In the genomic region with DNA sequence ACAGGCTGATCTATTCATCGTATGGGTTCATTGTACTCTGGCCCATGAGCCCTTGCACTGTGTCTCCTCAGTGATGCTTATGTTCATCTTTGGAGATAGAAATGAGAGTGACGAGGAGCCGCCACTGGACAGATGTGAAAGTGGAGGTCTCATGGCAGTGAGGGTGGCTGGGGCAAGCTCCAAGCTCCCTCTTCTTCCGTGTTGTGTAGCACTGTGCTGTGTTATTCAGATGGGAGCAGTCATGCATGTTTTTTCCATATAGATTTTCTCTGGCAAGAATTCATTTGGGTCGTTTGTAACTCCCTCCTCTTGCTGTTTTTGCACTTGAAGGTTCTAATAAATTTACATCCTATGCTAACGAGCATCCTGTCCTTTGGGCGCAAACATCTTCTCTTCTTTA, we compare ENCODE assay signal across 25 mouse cellular contexts. TPM values are rescaled to one million over a fixed set of nuclear protein-coding genes. Genes with fewer than 3 reads are reported as not detected.
A peak's percentile ranks its signal among the peaks of the same experiment; 100 is the strongest.
DNase-seq lines count a peak whose midpoint lies in the region; ATAC-seq and TF ChIP-seq lines count a peak whose summit lies in the region.
"Had no signal": no experiment of that assay in that cellular context is flagged by ENCODE, and none has a peak within 500 bp of the region (broad histone marks: within the 10 kb centered on the region; RNA-seq: fewer than 3 reads in every experiment).

No protein-coding gene starts in this region.

- ATAC-seq in hindbrain, embryonic 13.5 days (ENCODE audit: low FRiP score) = 0 out of 2 replicates have a peak, but pooled peaks have one; percentile 49
- no peak for ATAC-seq in hindbrain, embryonic 11.5 days (ENCODE audit: low FRiP score)
- ATAC-seq in midbrain, embryonic 12.5 days (ENCODE audit: low FRiP score, low read depth) = no peak
- no peak for ATAC-seq in midbrain, postnatal 0 days (ENCODE audit: low FRiP score)
- ATAC-seq: activated CD4-positive, CD25-positive, alpha-beta regulatory T cell, adult 4 months; forebrain, postnatal 0 days; Patski had no signal

- TF ChIP-seq CTCF in midbrain, postnatal 0 days (IDR thresholded peaks at IDR 0.05) = no peak

- H3K4me2 ChIP-seq in hindbrain, embryonic 13.5 days = peak overlapping the region; percentile 6; the same call in 1 of the 2 replicates
- no peak overlapping the region for H3K4me2 ChIP-seq in hindbrain, embryonic 11.5 days (replicated peaks; ENCODE audit: low read depth, low read length)
- no peak overlapping the region for H3K4me2 ChIP-seq in midbrain, embryonic 12.5 days (replicated peaks)
- H3K4me2 ChIP-seq in midbrain, postnatal 0 days (ENCODE audit: low read depth, low read length, poor library complexity, severe bottlenecking) = no peak overlapping the region
- H3K4me2 ChIP-seq: embryonic facial prominence, embryonic 12.5 days; forebrain, embryonic 12.5 days; heart, embryonic 11.5 days; heart, embryonic 15.5 days had no signal

- no peaks in the 10 kb centered on the region for H3K9me3 ChIP-seq in hindbrain, embryonic 13.5 days
- no peaks in the 10 kb centered on the region for H3K9me3 ChIP-seq in hindbrain, embryonic 11.5 days (ENCODE audit: control insufficient read depth, low read length)
- H3K9me3 ChIP-seq in midbrain, embryonic 12.5 days = no peaks in the 10 kb centered on the region
- H3K9me3 ChIP-seq in midbrain, postnatal 0 days (ENCODE audit: low read length) = no peaks in the 10 kb centered on the region
- H3K9me3 ChIP-seq: embryonic facial prominence, embryonic 12.5 days; forebrain, embryonic 12.5 days; heart, embryonic 15.5 days had no signal

- H3K27ac ChIP-seq in hindbrain, embryonic 13.5 days = peak overlapping the region; percentile 80
- no peak overlapping the region for H3K27ac ChIP-seq in hindbrain, embryonic 11.5 days (ENCODE audit: low read depth, low read length)
- H3K27ac ChIP-seq in midbrain, embryonic 12.5 days (replicated peaks) = 0 out of 2 replicates have a peak overlapping the region, but pooled peaks have one; percentile 25
- H3K27ac ChIP-seq in midbrain, postnatal 0 days (ENCODE audit: low read depth, low read length) = no peak overlapping the region
- H3K27ac ChIP-seq: embryonic facial prominence, embryonic 12.5 days; forebrain, embryonic 12.5 days; heart, adult 2 months; heart, embryonic 15.5 days had no signal

- no peak overlapping the region for H3K4me3 ChIP-seq in hindbrain, embryonic 13.5 days
- no peak overlapping the region for H3K4me3 ChIP-seq in hindbrain, embryonic 11.5 days (ENCODE audit: low read depth, low read length)
- no peak overlapping the region for H3K4me3 ChIP-seq in midbrain, embryonic 12.5 days
- no peak overlapping the region for H3K4me3 ChIP-seq in midbrain, postnatal 0 days (ENCODE audit: low read depth, low read length)
- H3K4me3 ChIP-seq: embryonic facial prominence, embryonic 12.5 days; forebrain, embryonic 12.5 days; heart, adult 2 months; heart, embryonic 15.5 days had no signal

- no peak overlapping the region for H3K9ac ChIP-seq in hindbrain, embryonic 13.5 days
- H3K9ac ChIP-seq in hindbrain, embryonic 11.5 days (ENCODE audit: low read depth, low read length) = no peak overlapping the region
- no peak overlapping the region for H3K9ac ChIP-seq in midbrain, embryonic 12.5 days (replicated peaks)
- no peak overlapping the region for H3K9ac ChIP-seq in midbrain, postnatal 0 days (replicated peaks; ENCODE audit: low read length, poor library complexity, severe bottlenecking)
- H3K9ac ChIP-seq: embryonic facial prominence, embryonic 12.5 days; forebrain, embryonic 12.5 days; forebrain, postnatal 0 days; heart, embryonic 15.5 days had no signal

- WGBS in hindbrain, embryonic 13.5 days = 49% methylated on average over 7 of the region's 7 CpGs
- WGBS in hindbrain, embryonic 11.5 days = 79% methylated on average over 7 of the region's 7 CpGs
- WGBS in midbrain, embryonic 12.5 days = 81% methylated on average over 7 of the region's 7 CpGs
- 77% methylated on average over 7 of the region's 7 CpGs for WGBS in midbrain, postnatal 0 days

- no peak for DNase-seq in hindbrain, embryonic 11.5 days (ENCODE audit: low spot score)
- DNase-seq in midbrain, postnatal 0 days (ENCODE audit: low spot score) = no peak
- DNase-seq in retina, embryonic 14.5 days (ENCODE audit: low spot score) = peak; percentile 26
- no peak for DNase-seq in retina, postnatal 1 day
- DNase-seq in left cerebral cortex, adult 9 months (ENCODE audit: low spot score in 2 of 2) = no peak
- DNase-seq: adrenal gland, postnatal 14 days; cerebellum, adult 11-12 months; cerebellum, adult 9-10 months; cerebellum, postnatal 25 days; forebrain, postnatal 0 days; gastrocnemius, postnatal 14 days; heart, adult 2 months; heart, postnatal 14 days had no signal

- H3K27me3 ChIP-seq in hindbrain, embryonic 13.5 days = 0 out of 2 replicates have a peak, but pooled peaks cover 4% of the 10 kb centered on the region
- H3K27me3 ChIP-seq in hindbrain, embryonic 11.5 days (ENCODE audit: control insufficient read depth, insufficient read depth, low read length) = no peaks in the 10 kb centered on the region
- H3K27me3 ChIP-seq in midbrain, embryonic 12.5 days = no peaks in the 10 kb centered on the region
- no peaks in the 10 kb centered on the region for H3K27me3 ChIP-seq in midbrain, postnatal 0 days (ENCODE audit: insufficient read depth, low read length)
- H3K27me3 ChIP-seq: embryonic facial prominence, embryonic 12.5 days; forebrain, embryonic 12.5 days; Patski had no signal

- no peaks in the 10 kb centered on the region for H3K36me3 ChIP-seq in hindbrain, embryonic 13.5 days
- no peaks in the 10 kb centered on the region for H3K36me3 ChIP-seq in hindbrain, embryonic 11.5 days (ENCODE audit: control insufficient read depth, insufficient read depth, low read length)
- no peaks in the 10 kb centered on the region for H3K36me3 ChIP-seq in midbrain, embryonic 12.5 days
- H3K36me3 ChIP-seq in midbrain, postnatal 0 days (ENCODE audit: insufficient read depth, low read length) = no peaks in the 10 kb centered on the region
- H3K36me3 ChIP-seq: embryonic facial prominence, embryonic 12.5 days; forebrain, embryonic 12.5 days; heart, embryonic 15.5 days had no signal

- peaks cover 42% of the 10 kb centered on the region for H3K4me1 ChIP-seq in hindbrain, embryonic 13.5 days (replicated peaks)
- no peaks in the 10 kb centered on the region for H3K4me1 ChIP-seq in hindbrain, embryonic 11.5 days (replicated peaks; ENCODE audit: control insufficient read depth, insufficient read depth, low read length)
- peaks cover 5% of the 10 kb centered on the region; the same call in 1 of the 2 replicates for H3K4me1 ChIP-seq in midbrain, embryonic 12.5 days
- no peaks in the 10 kb centered on the region for H3K4me1 ChIP-seq in midbrain, postnatal 0 days (ENCODE audit: insufficient read depth, low read length)
- H3K4me1 ChIP-seq: heart, embryonic 15.5 days had no signal

RNA-seq across cellular contexts. Expression of a gene that starts 21.2 kb away (rescaled TPM):
- polyA plus RNA-seq in hindbrain, embryonic 13.5 days (2015; fragmentation: Nextera tagmentation; extraction: Ambion mirVana) = 0.78 and 1.6 TPM in 2 replicates
- polyA plus RNA-seq in hindbrain, embryonic 11.5 days (2014; fragmentation: Nextera tagmentation; extraction: Ambion mirVana) = 1.0 and 1.1 TPM in 2 replicates
- polyA plus RNA-seq in midbrain, embryonic 12.5 days (2016; fragmentation: Nextera tagmentation; extraction: Ambion mirVana) = 0.59 TPM in 1 of 2 replicates, not detected in the other
- 2.7 TPM in 1 of 2 replicates, not detected in the other for total RNA-seq in midbrain, postnatal 0 days (2014; rRNA removed)
- 0.55 and 0.83 TPM in 2 replicates for polyA plus RNA-seq in midbrain, postnatal 0 days (2015; fragmentation: Nextera tagmentation; extraction: Ambion mirVana)
- total RNA-seq: adrenal gland, adult 18-20 months; adrenal gland, postnatal 14 days; gastrocnemius, adult 18-20 months; heart, adult 2 months; hematopoietic stem cell, adult 5-6 weeks had no signal
- polyA plus RNA-seq: activated CD4-positive, CD25-positive, alpha-beta regulatory T cell, adult 4 months; C2C12; heart, embryonic 11.5 days; heart, embryonic 15.5 days had no signal

Comparison
In these comparisons a context has a peak if more than half of its experiments do, and no peak if none do; other contexts are left out.
1. H3K27ac ChIP-seq: peak in hindbrain, embryonic 13.5 days (single experiment) and midbrain, embryonic 12.5 days (single experiment); none in hindbrain, embryonic 11.5 days (single experiment) and midbrain, postnatal 0 days (single experiment).